Mouse (Mus musculus): ENCODE data around the gene Popdc2. TPM values are rescaled to one million over a fixed set of nuclear protein-coding genes. Genes with fewer than 3 reads are reported as not detected.

Popdc2 gene
- polyA plus RNA-seq, 1 experiment from 2014 or later = 0.59 TPM

DNA sequence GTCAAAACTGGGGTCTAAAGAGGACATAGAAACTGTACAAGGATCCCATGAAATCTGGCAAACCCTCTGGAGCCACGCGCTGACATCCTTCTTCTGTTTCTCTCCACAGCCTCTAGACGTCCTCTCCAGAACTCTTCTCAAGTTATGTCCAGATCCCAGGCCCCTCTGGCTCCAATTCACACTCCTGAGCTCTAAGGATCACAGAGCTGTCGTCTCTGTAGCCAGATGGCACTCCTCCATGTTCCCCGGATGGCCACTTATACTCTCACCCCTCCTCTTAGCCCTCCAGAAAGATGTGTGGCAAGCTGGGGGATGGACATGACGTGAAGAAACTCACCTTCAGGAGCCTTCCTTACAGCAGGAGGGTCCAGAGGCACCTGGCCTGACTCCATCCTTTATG is 15.5 kb downstream of the Popdc2 start:
- no peak for ATAC-seq (ENCODE audit: low FRiP score)
- Histone ChIP-seq H3K9ac (ENCODE audit: low read length) (no peak overlapping the region), H3K4me1 (ENCODE audit: control insufficient read depth, insufficient read depth, low read length) (peaks cover 3% of the 10 kb centered on the region; the same call in 1 of the 2 replicates), H3K9me3 (ENCODE audit: control insufficient read depth, low read length) (no peaks in the 10 kb centered on the region), H3K27me3 (ENCODE audit: control insufficient read depth, insufficient read depth, low read length) (no peaks in the 10 kb centered on the region), H3K4me3 (ENCODE audit: low read depth, low read length) (no peak overlapping the region), H3K36me3 (ENCODE audit: control insufficient read depth, insufficient read depth, low read length) (no peaks in the 10 kb centered on the region), H3K27ac (ENCODE audit: low read depth, low read length) (no peak overlapping the region), H3K4me2 (no peak overlapping the region)
- DNase-seq (ENCODE audit: low spot score, missing footprints) = peak; percentile 76
- WGBS = 82% methylated on average over 6 of the region's 6 CpGs

- Histone ChIP-seq H3K9ac (ENCODE audit: low read length) (no peak overlapping the region), H3K27me3 (ENCODE audit: control insufficient read depth, insufficient read depth, low read length) (no peaks in the 10 kb centered on the region), H3K4me3 (ENCODE audit: low read depth, low read length) (no peak overlapping the region), H3K4me2 (no peak overlapping the region), H3K36me3 (ENCODE audit: control insufficient read depth, insufficient read depth, low read length) (no peaks in the 10 kb centered on the region), H3K9me3 (ENCODE audit: control insufficient read depth, low read length) (no peaks in the 10 kb centered on the region), H3K4me1 (ENCODE audit: control insufficient read depth, insufficient read depth, low read length) (peaks cover 3% of the 10 kb centered on the region; the same call in 1 of the 2 replicates), H3K27ac (ENCODE audit: low read depth, low read length) (no peak overlapping the region)
- peak; percentile 70 for DNase-seq (ENCODE audit: low spot score, missing footprints)
- no peak for ATAC-seq (ENCODE audit: low FRiP score)
- WGBS = 81% methylated on average over 6 of the region's 6 CpGs
Observed at GRCm38 (mm10) chr16:38378591-38378990, 16.6 kb downstream of the Popdc2 start.

GRCm38 (mm10) chr16:38379088-38379487 is 17.1 kb downstream of the Popdc2 start:
- 76% methylated on average over 6 of the region's 6 CpGs for WGBS
- ATAC-seq (ENCODE audit: low FRiP score) = no peak
- no peaks in the 10 kb centered on the region for H3K9me3 ChIP-seq (ENCODE audit: control insufficient read depth, low read length)

GRCm38 (mm10) chr16:38379493-38379892 is 17.5 kb downstream of the Popdc2 start:
- ATAC-seq (ENCODE audit: low FRiP score) (no peak), DNase-seq (ENCODE audit: low spot score, missing footprints) (no peak)
- Histone ChIP-seq H3K36me3 (ENCODE audit: control insufficient read depth, insufficient read depth, low read length) (no peaks in the 10 kb centered on the region), H3K4me1 (ENCODE audit: control insufficient read depth, insufficient read depth, low read length) (peaks cover 3% of the 10 kb centered on the region; the same call in 1 of the 2 replicates), H3K27me3 (ENCODE audit: control insufficient read depth, insufficient read depth, low read length) (no peaks in the 10 kb centered on the region), H3K4me2 (no peak overlapping the region), H3K9ac (ENCODE audit: low read length) (no peak overlapping the region), H3K9me3 (ENCODE audit: control insufficient read depth, low read length) (no peaks in the 10 kb centered on the region), H3K4me3 (ENCODE audit: low read depth, low read length) (no peak overlapping the region), H3K27ac (ENCODE audit: low read depth, low read length) (no peak overlapping the region)
- WGBS = 59% methylated on average over 3 of the region's 3 CpGs

More at GRCm38 (mm10) chr16:38379088-38379487, 17.1 kb downstream of the Popdc2 start:
- no peak overlapping the region for H3K9ac ChIP-seq (ENCODE audit: low read length)
- no peaks in the 10 kb centered on the region for H3K36me3 ChIP-seq (ENCODE audit: control insufficient read depth, insufficient read depth, low read length)
- H3K4me3 ChIP-seq (ENCODE audit: low read depth, low read length) = no peak overlapping the region
- no peak for DNase-seq (ENCODE audit: low spot score, missing footprints)
- H3K4me1 ChIP-seq (ENCODE audit: control insufficient read depth, insufficient read depth, low read length) = peaks cover 3% of the 10 kb centered on the region; the same call in 1 of the 2 replicates
- no peak overlapping the region for H3K4me2 ChIP-seq
- no peaks in the 10 kb centered on the region for H3K27me3 ChIP-seq (ENCODE audit: control insufficient read depth, insufficient read depth, low read length)
- no peak overlapping the region for H3K27ac ChIP-seq (ENCODE audit: low read depth, low read length)

GRCm38 (mm10) chr16:38379926-38380325 is 17.9 kb downstream of the Popdc2 start:
- no peak overlapping the region for H3K4me3 ChIP-seq (ENCODE audit: low read depth, low read length)
- no peaks in the 10 kb centered on the region for H3K36me3 ChIP-seq (ENCODE audit: control insufficient read depth, insufficient read depth, low read length)
- no peaks in the 10 kb centered on the region for H3K9me3 ChIP-seq (ENCODE audit: control insufficient read depth, low read length)
- WGBS = 94% methylated on average over 3 of the region's 3 CpGs
- no peak overlapping the region for H3K4me2 ChIP-seq
- H3K27ac ChIP-seq (ENCODE audit: low read depth, low read length) = no peak overlapping the region
- ATAC-seq (ENCODE audit: low FRiP score) (no peak), DNase-seq (ENCODE audit: low spot score, missing footprints) (no peak)
- peaks cover 3% of the 10 kb centered on the region; the same call in 1 of the 2 replicates for H3K4me1 ChIP-seq (ENCODE audit: control insufficient read depth, insufficient read depth, low read length)
- H3K27me3 ChIP-seq (ENCODE audit: control insufficient read depth, insufficient read depth, low read length) = no peaks in the 10 kb centered on the region
- no peak overlapping the region for H3K9ac ChIP-seq (ENCODE audit: low read length)

GRCm38 (mm10) chr16:38383683-38384082 is 21.7 kb downstream of the Popdc2 start:
- ATAC-seq (ENCODE audit: low FRiP score) = no peak
- Histone ChIP-seq H3K27ac (ENCODE audit: low read depth, low read length) (no peak overlapping the region), H3K9me3 (ENCODE audit: control insufficient read depth, low read length) (no peaks in the 10 kb centered on the region), H3K4me1 (ENCODE audit: control insufficient read depth, insufficient read depth, low read length) (no peaks in the 10 kb centered on the region), H3K4me2 (no peak overlapping the region), H3K9ac (ENCODE audit: low read length) (no peak overlapping the region), H3K4me3 (ENCODE audit: low read depth, low read length) (no peak overlapping the region), H3K36me3 (ENCODE audit: control insufficient read depth, insufficient read depth, low read length) (no peaks in the 10 kb centered on the region), H3K27me3 (ENCODE audit: control insufficient read depth, insufficient read depth, low read length) (no peaks in the 10 kb centered on the region)
- 79% methylated on average over 2 of the region's 2 CpGs for WGBS
- no peak for DNase-seq (ENCODE audit: low spot score, missing footprints)

GRCm38 (mm10) chr16:38385184-38385634 is 23.2 kb downstream of the Popdc2 start:
- DNase-seq (ENCODE audit: low spot score, missing footprints) (no peak), ATAC-seq (ENCODE audit: low FRiP score) (no peak)
- no peak overlapping the region for H3K9ac ChIP-seq (ENCODE audit: low read length)
- no peak overlapping the region for H3K4me2 ChIP-seq
- H3K27me3 ChIP-seq (ENCODE audit: control insufficient read depth, insufficient read depth, low read length) = no peaks in the 10 kb centered on the region
- 87% methylated on average over 6 of the region's 6 CpGs for WGBS
- no peaks in the 10 kb centered on the region for H3K9me3 ChIP-seq (ENCODE audit: control insufficient read depth, low read length)
- H3K36me3 ChIP-seq (ENCODE audit: control insufficient read depth, insufficient read depth, low read length) = no peaks in the 10 kb centered on the region
- no peak overlapping the region for H3K27ac ChIP-seq (ENCODE audit: low read depth, low read length)
- H3K4me1 ChIP-seq (ENCODE audit: control insufficient read depth, insufficient read depth, low read length) = no peaks in the 10 kb centered on the region
- no peak overlapping the region for H3K4me3 ChIP-seq (ENCODE audit: low read depth, low read length)

DNA sequence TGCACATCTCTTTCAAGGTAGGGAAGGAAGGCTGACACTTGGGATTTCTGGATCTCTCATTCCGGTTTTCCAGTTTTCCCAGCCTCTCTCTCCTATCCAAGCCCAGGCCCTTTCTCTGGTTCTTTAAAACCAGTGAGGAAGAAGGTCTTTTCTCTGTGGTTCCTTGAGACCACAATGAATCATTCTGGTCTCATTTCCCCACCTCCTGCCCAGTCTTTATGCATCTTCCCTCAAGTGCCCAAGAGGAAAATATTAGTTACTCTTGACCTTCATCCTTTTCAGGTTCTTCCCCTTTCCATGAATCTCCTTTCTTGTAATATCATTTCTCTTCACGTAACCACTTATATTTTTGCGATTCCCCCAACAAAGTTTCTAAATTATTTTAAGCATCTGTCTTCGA is 23.7 kb downstream of the Popdc2 start:
- no peak overlapping the region for H3K27ac ChIP-seq (ENCODE audit: low read depth, low read length)
- no peak overlapping the region for H3K4me2 ChIP-seq
- no peak for DNase-seq (ENCODE audit: low spot score, missing footprints)
- no peaks in the 10 kb centered on the region for H3K36me3 ChIP-seq (ENCODE audit: control insufficient read depth, insufficient read depth, low read length)
- H3K9ac ChIP-seq (ENCODE audit: low read length) = no peak overlapping the region
- 92% methylated on average over 4 of the region's 4 CpGs for WGBS
- no peaks in the 10 kb centered on the region for H3K4me1 ChIP-seq (ENCODE audit: control insufficient read depth, insufficient read depth, low read length)
- no peaks in the 10 kb centered on the region for H3K9me3 ChIP-seq (ENCODE audit: control insufficient read depth, low read length)
- no peak overlapping the region for H3K4me3 ChIP-seq (ENCODE audit: low read depth, low read length)
- no peak for ATAC-seq (ENCODE audit: low FRiP score)
- H3K27me3 ChIP-seq (ENCODE audit: control insufficient read depth, insufficient read depth, low read length) = no peaks in the 10 kb centered on the region

DNA sequence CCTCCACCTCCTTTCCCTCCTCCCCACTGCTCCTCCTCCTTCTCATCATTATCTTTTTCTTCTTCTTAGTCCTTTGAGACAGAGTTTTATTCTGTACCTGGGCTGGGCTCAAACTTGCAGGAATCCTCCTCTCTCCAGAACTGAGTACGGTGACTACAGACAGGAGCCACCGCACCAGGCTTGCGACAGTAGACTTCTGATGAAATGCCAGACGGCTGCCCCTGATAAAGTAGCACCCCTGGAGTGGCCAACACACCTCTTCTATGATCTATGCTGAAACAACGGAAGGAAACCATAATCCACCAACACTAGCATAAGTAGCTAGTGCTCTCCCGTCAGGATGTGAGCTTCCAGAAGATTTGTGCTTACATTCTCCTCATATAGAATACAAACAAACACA is 25.4 kb downstream of the Popdc2 start:
- DNase-seq (ENCODE audit: low spot score, missing footprints) = no peak
- ATAC-seq (ENCODE audit: low FRiP score) = no peak
- Histone ChIP-seq H3K4me1 (ENCODE audit: control insufficient read depth, insufficient read depth, low read length) (no peaks in the 10 kb centered on the region), H3K27ac (ENCODE audit: low read depth, low read length) (no peak overlapping the region), H3K4me2 (no peak overlapping the region), H3K36me3 (ENCODE audit: control insufficient read depth, insufficient read depth, low read length) (no peaks in the 10 kb centered on the region), H3K4me3 (ENCODE audit: low read depth, low read length) (no peak overlapping the region), H3K9ac (ENCODE audit: low read length) (no peak overlapping the region), H3K27me3 (ENCODE audit: control insufficient read depth, insufficient read depth, low read length) (no peaks in the 10 kb centered on the region), H3K9me3 (ENCODE audit: control insufficient read depth, low read length) (no peaks in the 10 kb centered on the region)
- 90% methylated on average over 6 of the region's 6 CpGs for WGBS
